Mouse (Mus musculus): ENCODE measurements around the gene Baiap2. TPM values are rescaled to one million over a fixed set of nuclear protein-coding genes. Genes with fewer than 3 reads are reported as not detected.

The Baiap2 gene
- 36.5 and 38.7 TPM in 2 replicates for polyA plus RNA-seq (2015; fragmentation: Nextera tagmentation; extraction: Ambion mirVana)

GRCm38 (mm10) chr11:119942727-119943427 is at the start of gene Baiap2:
Gene Baiap2 (plus strand): TSS chr11:119942763.
- H3K4me1 ChIP-seq (replicated peaks; ENCODE audit: control insufficient read depth, insufficient read depth, low read length): peaks cover 60% of the 10 kb centered on the region

GRCm38 (mm10) chr11:119893667-119894236 is 48.8 kb upstream of the Baiap2 start:
- 27% methylated on average over 10 of the region's 10 CpGs for WGBS
- no peak overlapping the region for H3K4me2 ChIP-seq (ENCODE audit: low read length)
- H3K4me3 ChIP-seq (replicated peaks; ENCODE audit: low read length): no peak overlapping the region
- ATAC-seq: peak; percentile 79
- peaks cover 4% of the 10 kb centered on the region for H3K36me3 ChIP-seq (ENCODE audit: control insufficient read depth, insufficient read depth)
- no peaks in the 10 kb centered on the region for H3K27me3 ChIP-seq (replicated peaks; ENCODE audit: control insufficient read depth, insufficient read depth, low read length)
- H3K4me1 ChIP-seq (replicated peaks; ENCODE audit: control insufficient read depth, insufficient read depth, low read length): peaks cover 17% of the 10 kb centered on the region
- peak overlapping the region; percentile 84 for H3K27ac ChIP-seq (ENCODE audit: low read length)
- H3K9ac ChIP-seq (replicated peaks; ENCODE audit: low read depth, low read length): peak overlapping the region; percentile 40
- no peaks in the 10 kb centered on the region for H3K9me3 ChIP-seq (ENCODE audit: control insufficient read depth, low read length)

More at GRCm38 (mm10) chr11:119942727-119943427, at the start of gene Baiap2:
- no peaks in the 10 kb centered on the region for H3K9me3 ChIP-seq (ENCODE audit: control insufficient read depth, low read length)
- under 1% methylated on average over 51 of the region's 79 CpGs for WGBS
- peak within 1 kb of the TSS; percentile 97 for H3K4me2 ChIP-seq (ENCODE audit: low read length)
- peak; percentile 95 for ATAC-seq
- H3K9ac ChIP-seq (replicated peaks; ENCODE audit: low read depth, low read length): peak within 1 kb of the TSS; percentile 79
- peak within 1 kb of the TSS; percentile 92 for H3K27ac ChIP-seq (ENCODE audit: low read length)
- no peaks in the 10 kb centered on the region for H3K27me3 ChIP-seq (replicated peaks; ENCODE audit: control insufficient read depth, insufficient read depth, low read length)
- H3K36me3 ChIP-seq (ENCODE audit: control insufficient read depth, insufficient read depth): no peaks in the 10 kb centered on the region
- H3K4me3 ChIP-seq (replicated peaks; ENCODE audit: low read length): peak within 1 kb of the TSS; percentile 76

GRCm38 (mm10) chr11:119894634-119895033 is 47.9 kb upstream of the Baiap2 start:
- no peaks in the 10 kb centered on the region for H3K36me3 ChIP-seq (ENCODE audit: control insufficient read depth, insufficient read depth)
- H3K9ac ChIP-seq (replicated peaks; ENCODE audit: low read depth, low read length): no peak overlapping the region
- no peak for ATAC-seq
- no peak overlapping the region for H3K4me3 ChIP-seq (replicated peaks; ENCODE audit: low read length)
- H3K4me2 ChIP-seq (ENCODE audit: low read length): no peak overlapping the region
- no peaks in the 10 kb centered on the region for H3K9me3 ChIP-seq (ENCODE audit: control insufficient read depth, low read length)
- no peak overlapping the region for H3K27ac ChIP-seq (ENCODE audit: low read length)
- no peaks in the 10 kb centered on the region for H3K27me3 ChIP-seq (replicated peaks; ENCODE audit: control insufficient read depth, insufficient read depth, low read length)
- peaks cover 17% of the 10 kb centered on the region for H3K4me1 ChIP-seq (replicated peaks; ENCODE audit: control insufficient read depth, insufficient read depth, low read length)
- WGBS: 70% methylated on average over 6 of the region's 6 CpGs

GRCm38 (mm10) chr11:119897041-119897440 is 45.5 kb upstream of the Baiap2 start:
- no peak overlapping the region for H3K27ac ChIP-seq (ENCODE audit: low read length)
- ATAC-seq: peak; percentile 63; the same call in 1 of the 2 replicates

GRCm38 (mm10) chr11:119898976-119899375 is 43.6 kb upstream of the Baiap2 start:
- H3K9ac ChIP-seq (replicated peaks; ENCODE audit: low read depth, low read length): no peak overlapping the region
- no peaks in the 10 kb centered on the region for H3K9me3 ChIP-seq (ENCODE audit: control insufficient read depth, low read length)
- no peaks in the 10 kb centered on the region for H3K36me3 ChIP-seq (ENCODE audit: control insufficient read depth, insufficient read depth)
- ATAC-seq: no peak
- no peak overlapping the region for H3K27ac ChIP-seq (ENCODE audit: low read length)
- no peaks in the 10 kb centered on the region for H3K27me3 ChIP-seq (replicated peaks; ENCODE audit: control insufficient read depth, insufficient read depth, low read length)
- H3K4me1 ChIP-seq (replicated peaks; ENCODE audit: control insufficient read depth, insufficient read depth, low read length): peaks cover 6% of the 10 kb centered on the region
- H3K4me3 ChIP-seq (replicated peaks; ENCODE audit: low read length): no peak overlapping the region
- no peak overlapping the region for H3K4me2 ChIP-seq (ENCODE audit: low read length)
- WGBS: 84% methylated on average over 11 of the region's 11 CpGs

More at GRCm38 (mm10) chr11:119897041-119897440, 45.5 kb upstream of the Baiap2 start:
- Histone ChIP-seq H3K27me3 (replicated peaks; ENCODE audit: control insufficient read depth, insufficient read depth, low read length) (no peaks in the 10 kb centered on the region), H3K4me3 (replicated peaks; ENCODE audit: low read length) (no peak overlapping the region), H3K9me3 (ENCODE audit: control insufficient read depth, low read length) (no peaks in the 10 kb centered on the region), H3K4me2 (ENCODE audit: low read length) (no peak overlapping the region), H3K4me1 (replicated peaks; ENCODE audit: control insufficient read depth, insufficient read depth, low read length) (peaks cover 17% of the 10 kb centered on the region), H3K36me3 (ENCODE audit: control insufficient read depth, insufficient read depth) (no peaks in the 10 kb centered on the region), H3K9ac (replicated peaks; ENCODE audit: low read depth, low read length) (no peak overlapping the region)
- WGBS: 65% methylated on average over 9 of the region's 9 CpGs

- ATAC-seq: no peak
- Histone ChIP-seq H3K4me3 (replicated peaks; ENCODE audit: low read length) (no peak overlapping the region), H3K9me3 (ENCODE audit: control insufficient read depth, low read length) (no peaks in the 10 kb centered on the region), H3K9ac (replicated peaks; ENCODE audit: low read depth, low read length) (no peak overlapping the region), H3K27me3 (replicated peaks; ENCODE audit: control insufficient read depth, insufficient read depth, low read length) (no peaks in the 10 kb centered on the region), H3K4me1 (replicated peaks; ENCODE audit: control insufficient read depth, insufficient read depth, low read length) (peaks cover 3% of the 10 kb centered on the region), H3K4me2 (ENCODE audit: low read length) (no peak overlapping the region), H3K36me3 (ENCODE audit: control insufficient read depth, insufficient read depth) (no peaks in the 10 kb centered on the region), H3K27ac (ENCODE audit: low read length) (no peak overlapping the region)
- WGBS: 78% methylated on average over 4 of the region's 4 CpGs
Observed at GRCm38 (mm10) chr11:119901174-119901573, 41.4 kb upstream of the Baiap2 start.

- Histone ChIP-seq H3K9ac (replicated peaks; ENCODE audit: low read depth, low read length) (no peak overlapping the region), H3K4me2 (ENCODE audit: low read length) (no peak overlapping the region), H3K4me3 (replicated peaks; ENCODE audit: low read length) (no peak overlapping the region), H3K9me3 (ENCODE audit: control insufficient read depth, low read length) (no peaks in the 10 kb centered on the region), H3K27me3 (replicated peaks; ENCODE audit: control insufficient read depth, insufficient read depth, low read length) (no peaks in the 10 kb centered on the region), H3K36me3 (ENCODE audit: control insufficient read depth, insufficient read depth) (no peaks in the 10 kb centered on the region), H3K4me1 (replicated peaks; ENCODE audit: control insufficient read depth, insufficient read depth, low read length) (peaks cover 3% of the 10 kb centered on the region; the same call in 1 of the 2 replicates), H3K27ac (ENCODE audit: low read length) (no peak overlapping the region)
- WGBS: 80% methylated on average over 4 of the region's 4 CpGs
- ATAC-seq: no peak
Observed at GRCm38 (mm10) chr11:119902891-119903290, 39.7 kb upstream of the Baiap2 start.

GRCm38 (mm10) chr11:119904621-119905286 is 37.8 kb upstream of the Baiap2 start:
- Histone ChIP-seq H3K27me3 (replicated peaks; ENCODE audit: control insufficient read depth, insufficient read depth, low read length) (no peaks in the 10 kb centered on the region), H3K36me3 (ENCODE audit: control insufficient read depth, insufficient read depth) (no peaks in the 10 kb centered on the region), H3K9me3 (ENCODE audit: control insufficient read depth, low read length) (no peaks in the 10 kb centered on the region), H3K4me3 (replicated peaks; ENCODE audit: low read length) (no peak overlapping the region), H3K4me2 (ENCODE audit: low read length) (no peak overlapping the region), H3K9ac (replicated peaks; ENCODE audit: low read depth, low read length) (no peak overlapping the region), H3K27ac (ENCODE audit: low read length) (no peak overlapping the region), H3K4me1 (replicated peaks; ENCODE audit: control insufficient read depth, insufficient read depth, low read length) (peaks cover 6% of the 10 kb centered on the region; the same call in 1 of the 2 replicates)
- WGBS: 31% methylated on average over 5 of the region's 5 CpGs
- ATAC-seq: peak; percentile 82

- WGBS: 75% methylated on average over 5 of the region's 5 CpGs
- Histone ChIP-seq H3K27ac (ENCODE audit: low read length) (no peak overlapping the region), H3K9ac (replicated peaks; ENCODE audit: low read depth, low read length) (no peak overlapping the region), H3K4me1 (replicated peaks; ENCODE audit: control insufficient read depth, insufficient read depth, low read length) (peaks cover 6% of the 10 kb centered on the region; the same call in 1 of the 2 replicates), H3K36me3 (ENCODE audit: control insufficient read depth, insufficient read depth) (no peaks in the 10 kb centered on the region), H3K27me3 (replicated peaks; ENCODE audit: control insufficient read depth, insufficient read depth, low read length) (no peaks in the 10 kb centered on the region), H3K9me3 (ENCODE audit: control insufficient read depth, low read length) (no peaks in the 10 kb centered on the region), H3K4me3 (replicated peaks; ENCODE audit: low read length) (no peak overlapping the region), H3K4me2 (ENCODE audit: low read length) (no peak overlapping the region)
- no peak for ATAC-seq
Observed at GRCm38 (mm10) chr11:119905794-119906193, 36.8 kb upstream of the Baiap2 start.
